Mouse (Mus musculus) hindlimb bud, embryonic 11.5 days (tissue): Measurements from ENCODE around the gene Dph2.
A peak's percentile ranks its signal among the peaks of the same experiment; 100 is the strongest.

Source experiments
- DNase-seq: peaks from one replicate; pipeline ENCODE4 v3.0.0-alpha.2; 2012; ENCODE audit warnings: low read depth, low spot score; ENCODE audit errors: extremely low spot score

Dph2 gene

GRCm38 (mm10) chr4:117912685-117913273, 20.9 kb upstream of the Dph2 start:
- DNase-seq, result no peak

GRCm38 (mm10) chr4:117912131-117912561, 20.3 kb upstream of the Dph2 start:
- DNase-seq, result no peak

DNA sequence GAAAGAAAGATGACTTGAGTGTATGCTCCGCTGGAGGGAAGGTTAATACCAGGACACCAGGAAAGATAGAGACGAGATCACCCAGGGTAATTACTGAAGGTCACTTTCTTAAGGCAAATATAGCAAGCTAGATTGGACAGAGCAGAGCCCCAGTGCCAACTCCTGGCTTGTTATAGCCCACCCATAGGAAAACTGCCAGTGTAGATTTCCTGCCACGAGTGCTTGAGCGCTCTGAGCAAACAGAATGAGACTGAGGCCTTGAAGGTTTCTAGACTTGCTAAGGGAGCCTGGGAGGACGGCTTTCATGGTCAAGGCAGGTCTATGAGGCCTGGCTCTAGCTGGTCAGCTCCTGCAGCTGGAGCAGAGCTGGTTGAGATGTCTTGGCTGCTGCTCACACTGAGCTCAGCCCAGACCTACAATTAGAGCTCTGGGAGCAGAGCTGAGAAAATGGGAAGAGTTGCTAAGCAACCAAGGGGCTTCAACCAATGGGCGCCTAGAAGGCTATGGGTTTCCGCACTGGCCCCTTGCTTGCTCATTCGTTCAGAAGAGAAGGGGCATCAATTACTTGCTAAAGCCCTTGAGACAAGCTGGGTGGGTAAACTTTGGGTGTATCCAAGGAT, 17.1 kb upstream of the Dph2 start:
- no peak for DNase-seq

GRCm38 (mm10) chr4:117906196-117906595, 14.4 kb upstream of the Dph2 start:
- no peak for DNase-seq

- DNase-seq, result no peak
Measured at GRCm38 (mm10) chr4:117904761-117905160, 12.9 kb upstream of the Dph2 start.

- no peak for DNase-seq
Measured at GRCm38 (mm10) chr4:117904094-117904493, 12.3 kb upstream of the Dph2 start.

GRCm38 (mm10) chr4:117898111-117898510, 6.3 kb upstream of the Dph2 start:
- DNase-seq, result no peak

GRCm38 (mm10) chr4:117896031-117896430, 4.2 kb upstream of the Dph2 start:
- DNase-seq, result no peak

DNA sequence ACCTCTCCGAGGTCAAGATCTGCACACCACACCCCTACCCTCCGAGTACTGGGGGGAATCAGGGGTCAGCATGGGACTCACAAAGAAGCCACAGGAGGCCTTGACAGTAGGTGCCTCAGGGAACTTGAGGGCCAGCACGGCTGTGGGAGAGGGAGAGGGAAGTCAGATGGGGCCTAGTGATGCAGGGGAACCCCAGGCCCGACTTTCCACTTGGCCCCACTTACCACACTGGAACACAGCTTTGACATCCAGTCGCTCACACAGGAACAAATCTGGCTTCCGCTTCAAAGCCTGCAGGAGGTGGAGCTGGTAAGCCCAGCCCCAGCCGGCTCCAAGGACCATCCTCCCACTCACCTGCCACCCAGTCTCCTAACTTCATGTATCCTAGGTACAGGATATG, 3.5 kb upstream of the Dph2 start:
- no peak for DNase-seq

DNA sequence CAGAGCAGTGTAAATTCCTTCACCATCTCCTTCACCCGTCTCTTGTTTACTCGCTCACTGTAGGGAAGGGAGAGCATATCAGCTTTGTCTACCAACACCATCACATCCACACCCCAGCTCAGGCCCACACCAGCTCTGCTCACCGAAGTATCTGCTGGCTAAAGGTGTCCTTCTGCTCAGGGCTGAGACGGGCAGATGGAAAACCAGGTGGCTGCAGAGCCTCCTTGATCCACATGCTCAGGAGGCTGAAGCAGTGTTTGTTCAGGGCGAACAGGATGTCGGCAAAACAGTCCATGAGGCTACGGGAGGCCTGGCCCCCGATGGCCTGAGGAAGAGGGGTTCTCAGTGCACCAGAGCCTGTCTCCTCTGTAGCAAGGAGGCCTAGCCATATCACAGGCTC, 2.8 kb upstream of the Dph2 start:
- no peak for DNase-seq

- no peak for DNase-seq
Measured at GRCm38 (mm10) chr4:117893376-117893775, 1.5 kb upstream of the Dph2 start.

DNA sequence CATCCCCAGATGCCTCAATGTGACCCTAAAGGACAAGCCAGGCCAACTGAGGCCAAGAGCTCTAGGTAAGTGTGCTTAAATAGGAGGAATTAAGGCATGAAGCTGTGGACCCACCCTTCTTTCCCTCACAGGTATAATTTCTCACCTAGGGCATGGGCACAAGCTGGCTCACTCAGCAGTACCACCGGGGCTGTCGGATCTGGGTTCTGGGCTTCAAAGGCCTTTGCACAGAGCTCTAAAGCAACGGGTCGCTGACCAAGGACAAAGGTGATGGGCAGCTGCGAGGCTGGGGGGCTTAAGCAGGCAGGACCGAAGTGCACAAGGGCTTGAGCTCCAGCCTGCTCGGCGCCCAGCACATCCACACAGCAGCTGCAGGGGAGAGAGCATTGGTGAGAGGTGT, 1.1 kb downstream of the Dph2 start:
- no peak for DNase-seq

DNA sequence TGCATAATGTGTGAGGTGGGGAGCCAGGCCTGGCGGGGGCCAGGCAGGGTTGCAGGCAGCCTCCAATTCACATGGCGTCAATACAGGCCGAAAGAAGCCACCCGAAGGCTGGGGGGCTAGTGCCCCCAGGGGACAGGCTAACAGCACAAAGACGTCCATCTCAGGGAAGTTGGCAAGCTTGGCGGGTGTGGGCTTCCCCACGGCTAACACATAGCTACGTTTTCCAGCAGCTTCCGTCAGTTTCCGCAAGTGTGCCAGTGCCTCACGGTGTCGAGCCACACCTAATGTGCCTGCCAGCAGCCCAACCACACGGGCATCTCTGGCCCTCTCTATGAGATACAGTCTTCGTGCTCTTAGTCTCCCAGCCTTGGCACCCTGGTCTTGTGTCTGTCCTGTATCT, 1.8 kb downstream of the Dph2 start:
- no peak for DNase-seq

GRCm38 (mm10) chr4:117889471-117889870, 2.4 kb downstream of the Dph2 start:
- no peak for DNase-seq

GRCm38 (mm10) chr4:117887920-117888319, 3.9 kb downstream of the Dph2 start:
- DNase-seq, result no peak

GRCm38 (mm10) chr4:117887133-117887532, 4.7 kb downstream of the Dph2 start, which contains the start of gene Atp6v0b:
Gene Atp6v0b (minus strand): TSS chr4:117887333.
- DNase-seq, result peak; percentile 53

DNA sequence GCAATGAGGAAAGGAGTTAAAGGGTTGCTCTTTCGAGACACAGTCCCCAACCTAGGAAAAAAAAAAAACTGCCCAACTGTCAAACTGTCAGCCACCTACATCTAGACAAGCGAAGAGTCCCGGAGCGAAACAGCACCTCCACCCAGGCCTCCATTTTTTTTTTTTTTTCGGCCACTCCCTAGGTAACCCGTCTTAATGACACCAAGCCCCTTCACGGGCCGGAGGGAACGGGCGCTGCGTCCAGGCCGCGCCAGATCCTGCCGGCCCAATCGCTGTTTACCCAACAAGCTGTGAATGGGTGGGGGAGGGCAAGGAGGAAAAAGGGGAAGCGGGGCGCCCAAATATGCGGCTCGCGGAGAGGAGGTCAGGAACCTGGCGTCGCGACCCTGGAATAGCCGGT, 5.2 kb downstream of the Dph2 start:
- no peak for DNase-seq

DNA sequence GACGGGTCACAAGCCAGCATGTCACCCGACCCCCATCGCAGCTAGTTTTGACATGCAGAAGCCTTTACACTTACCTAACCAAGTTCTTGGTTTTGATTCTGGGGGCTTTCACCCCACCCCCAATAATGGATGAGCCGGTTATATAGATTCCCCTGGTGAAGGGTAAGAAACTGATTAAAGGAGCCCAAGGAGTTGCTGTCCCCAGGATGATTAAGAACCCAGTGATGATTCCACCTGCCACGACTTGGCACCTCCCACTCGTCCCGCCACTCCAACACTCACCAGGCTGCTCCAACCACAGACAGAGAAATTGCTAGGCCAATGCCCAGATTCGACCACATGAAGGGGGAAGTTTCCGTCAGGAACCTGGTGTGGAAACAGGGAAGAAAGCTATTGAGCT, 5.8 kb downstream of the Dph2 start:
- DNase-seq, result no peak

DNA sequence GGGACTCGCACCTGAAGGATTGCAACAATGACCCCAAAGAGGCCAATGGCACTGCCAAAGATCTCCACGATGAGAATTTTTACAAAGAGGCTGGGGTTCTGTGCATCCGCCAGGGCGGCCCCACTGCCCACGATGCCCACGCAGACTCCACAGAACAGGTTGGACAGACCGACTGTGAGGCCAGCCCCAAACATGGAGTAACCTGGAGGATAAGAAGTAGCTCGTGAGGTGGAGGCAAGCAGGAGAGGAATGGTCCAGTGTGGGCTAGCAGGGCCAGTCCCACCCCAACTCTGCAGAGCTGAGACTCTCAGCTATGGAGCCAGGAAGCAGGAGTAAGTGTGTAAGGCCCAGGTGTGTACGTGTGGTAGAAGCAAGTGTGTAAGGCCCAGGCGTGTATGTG, 6.7 kb downstream of the Dph2 start:
- DNase-seq, result no peak

- no peak for DNase-seq
Measured at GRCm38 (mm10) chr4:117884146-117884545, 7.7 kb downstream of the Dph2 start.

GRCm38 (mm10) chr4:117882701-117883691, 8.8 kb downstream of the Dph2 start, which contains the start of gene B4galt2:
Gene B4galt2 (minus strand): TSS chr4:117883487.
- no peak for DNase-seq

DNA sequence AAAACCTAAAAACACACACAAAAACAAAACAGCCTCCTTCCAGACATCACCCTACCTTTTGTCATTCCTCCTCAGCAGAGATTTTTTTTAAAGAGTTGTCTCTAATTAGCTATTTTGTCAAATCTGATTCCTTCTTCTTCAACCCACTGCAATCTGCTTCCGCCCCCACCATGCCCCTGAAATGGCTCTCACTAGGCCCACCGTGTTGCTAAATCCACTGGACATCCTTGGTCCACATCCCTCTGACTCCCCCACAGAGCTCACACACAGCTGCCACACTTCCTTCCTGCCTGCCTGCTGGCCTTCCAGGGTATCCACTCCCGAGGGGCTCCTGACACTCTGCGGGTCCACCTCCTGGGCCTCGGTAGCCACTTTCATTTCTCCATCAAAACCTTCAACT, 13.1 kb downstream of the Dph2 start:
- no peak for DNase-seq
